Mouse (Mus musculus) megakaryocyte progenitor cell, adult 5-6 weeks (primary cell): ENCODE measurements around the gene Gm13088. TPM values are rescaled to one million over a fixed set of nuclear protein-coding genes. Genes with fewer than 3 reads are reported as not detected.
"Not testable (repeated sequence)": the region's sequence is repeated elsewhere in the genome, so short reads cannot be mapped to it uniquely, and the experiment has no call there.

Source experiments
- ATAC-seq: replicated peaks from 2 replicates; pipeline ENCODE4 v1.8.0; 2016; ENCODE audit warnings: mild to moderate bottlenecking, moderate TSS enrichment, inconsistent platforms; ENCODE audit not compliant: poor library complexity
- total RNA-seq, 2 experiments: library from RNA; stranded (forward) in 1 of 2; stranded (reverse) in 1 of 2; fragments of 157-497, 149-512 nt in 1 of 2; fragments of 200-1000 nt in 1 of 2; gene quantifications; 2 replicates each; pipeline versions ENCODE4 v1.2.3 to v1.2.4; 2015 to 2017

The Gm13088 gene
- total RNA-seq (2015) (not detected in 2 replicates), total RNA-seq (2017) (not detected in 2 replicates)

DNA sequence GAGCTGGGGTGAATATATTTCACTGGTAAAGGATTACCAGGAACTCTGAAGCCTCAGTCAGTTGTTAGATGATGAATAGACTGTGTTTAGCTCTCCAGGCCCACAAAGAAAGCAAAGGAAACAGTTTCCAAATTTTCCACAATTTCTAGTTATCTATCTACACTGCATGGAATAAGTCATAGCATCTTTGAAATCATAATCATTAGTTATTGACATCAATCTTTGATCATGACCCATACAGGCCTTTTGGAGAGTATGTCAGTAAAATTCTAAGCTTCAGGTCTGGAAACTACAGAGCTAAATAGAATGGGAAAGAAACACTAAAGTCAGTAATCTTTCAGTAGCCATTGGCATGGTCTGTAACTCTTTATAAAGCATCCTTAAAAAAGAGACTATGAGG lies at the start of gene Gm13088:
Gm13088 (minus strand) TSS at position 101 of the 400 bp plus-strand sequence.
- not testable (repeated sequence) for ATAC-seq

DNA sequence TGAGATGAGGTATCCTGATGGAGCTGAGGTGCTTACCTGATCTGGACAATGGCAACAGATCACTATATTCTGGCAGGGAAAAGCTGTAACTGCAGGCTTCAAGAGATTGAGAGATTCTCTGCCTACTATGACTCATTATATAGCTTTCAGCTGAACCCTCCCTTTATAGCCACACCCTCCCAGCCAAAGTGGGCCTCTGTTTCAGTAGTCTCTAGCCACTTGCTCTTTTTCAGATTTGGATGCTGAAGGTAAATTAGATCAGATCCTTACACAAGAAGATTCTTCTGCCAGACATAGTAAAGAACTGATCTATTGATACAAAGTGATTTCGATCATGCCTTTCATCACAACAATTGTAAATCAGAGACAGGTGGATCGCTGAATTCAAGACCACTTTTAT lies 45.6 kb upstream of the Gm13088 start, which contains the start of gene Gm13089:
Gm13089 (minus strand) TSS at position 101 of the 400 bp plus-strand sequence.
- ATAC-seq: no peak

DNA sequence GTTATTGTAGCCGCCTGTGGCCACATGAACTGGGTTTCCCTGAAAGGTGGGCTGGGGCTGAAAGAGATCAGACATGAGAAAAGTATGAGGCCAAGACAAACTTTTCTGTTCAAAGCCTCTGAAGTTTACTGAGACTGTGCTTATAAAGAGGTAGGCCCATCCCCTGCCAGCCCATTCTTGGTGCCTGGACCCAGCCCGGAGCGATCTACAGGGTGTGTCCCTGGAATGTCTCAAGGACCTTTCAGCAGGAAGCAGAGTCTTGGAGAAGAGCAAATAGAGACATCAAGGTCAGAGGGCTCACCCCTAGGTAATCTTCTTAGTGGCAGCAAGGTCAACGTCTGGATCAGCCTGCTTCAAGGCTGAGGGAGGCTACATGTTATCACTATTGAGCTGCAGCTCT lies 38.9 kb downstream of the Gm13088 start:
- ATAC-seq: not testable (repeated sequence)

DNA sequence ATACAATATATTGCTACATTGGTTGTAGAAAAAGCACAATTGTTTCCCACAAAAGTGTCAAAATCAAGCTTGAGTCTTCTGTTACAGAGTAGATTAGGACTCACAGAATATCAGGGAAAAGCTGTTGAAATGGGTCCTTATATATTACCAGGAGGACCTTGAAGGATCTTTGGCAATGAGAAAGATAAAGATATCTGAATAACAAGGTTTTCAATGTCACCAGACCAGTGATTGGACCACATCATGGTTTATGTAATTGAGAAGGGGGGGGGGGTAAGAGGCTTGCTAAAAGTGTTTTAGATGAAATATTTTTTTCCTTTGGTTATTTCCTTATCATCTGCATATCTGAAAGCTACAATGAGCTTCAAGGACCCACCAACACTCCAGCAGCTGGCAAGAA lies 42.3 kb downstream of the Gm13088 start, which contains the start of gene Gm13083:
Gm13083 (plus strand) TSS at position 301 of the 400 bp plus-strand sequence.
- ATAC-seq: not testable (repeated sequence)

DNA sequence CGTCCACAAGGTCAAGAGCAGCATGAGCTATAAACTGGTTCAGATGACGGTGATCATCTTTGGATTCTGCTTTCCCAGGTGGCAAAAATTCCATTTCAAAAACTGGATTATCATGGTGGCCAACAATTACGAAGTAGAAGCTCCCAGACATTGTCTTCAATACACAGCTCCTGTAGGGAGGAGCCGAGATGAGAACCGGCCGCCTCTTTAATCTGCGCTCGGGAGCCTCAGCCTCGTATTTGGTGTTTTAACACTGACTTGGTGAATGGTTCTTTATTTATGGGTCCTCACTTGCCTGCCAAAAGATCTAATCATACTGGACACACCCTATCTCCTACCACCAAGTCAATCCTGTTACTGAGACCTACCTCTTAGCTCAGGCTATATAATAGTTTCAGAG lies 45.1 kb downstream of the Gm13088 start:
- not testable (repeated sequence) for ATAC-seq

Other genes starting within 250 kb of the Gm13088 start
- gene Pramef8, start 244.8 kb downstream of the Gm13088 start, total RNA-seq (2015): 7.5 and 10.1 TPM in 2 replicates
- gene Pramef8, start 244.8 kb downstream of the Gm13088 start, total RNA-seq (2017): 7.7 and 10.2 TPM in 2 replicates
- not detected in 2 replicates for gene Oog4, start 206.9 kb downstream of the Gm13088 start, total RNA-seq (2015)
- not detected in 2 replicates for gene Oog4, start 206.9 kb downstream of the Gm13088 start, total RNA-seq (2017)
- gene Gm13043, start 145.9 kb downstream of the Gm13088 start, total RNA-seq (2015): not detected in 2 replicates
- gene Gm13043, start 145.9 kb downstream of the Gm13088 start, total RNA-seq (2017): not detected in 2 replicates
- gene Gm13040, start 121.3 kb downstream of the Gm13088 start, total RNA-seq (2015): not detected in 2 replicates
- gene Gm13040, start 121.3 kb downstream of the Gm13088 start, total RNA-seq (2017): not detected in 2 replicates
- gene BC080695, start 105.5 kb downstream of the Gm13088 start, total RNA-seq (2015): not detected in 2 replicates
- not detected in 2 replicates for gene BC080695, start 105.5 kb downstream of the Gm13088 start, total RNA-seq (2017)
- not detected in 2 replicates for gene Gm13057, start 105.5 kb downstream of the Gm13088 start, total RNA-seq (2015)
- not detected in 2 replicates for gene Gm13057, start 105.5 kb downstream of the Gm13088 start, total RNA-seq (2017)
- not detected in 2 replicates for gene Gm13083, start 42.2 kb downstream of the Gm13088 start, total RNA-seq (2015)
- gene Gm13083, start 42.2 kb downstream of the Gm13088 start, total RNA-seq (2017): not detected in 2 replicates
- gene Gm13089, start 45.5 kb upstream of the Gm13088 start, total RNA-seq (2015): not detected in 2 replicates
- not detected in 2 replicates for gene Gm13089, start 45.5 kb upstream of the Gm13088 start, total RNA-seq (2017)
- gene Gm13078, start 62.2 kb upstream of the Gm13088 start, total RNA-seq (2015): not detected in 2 replicates
- not detected in 2 replicates for gene Gm13078, start 62.2 kb upstream of the Gm13088 start, total RNA-seq (2017)
- not detected in 2 replicates for gene Gm13023, start 132.1 kb upstream of the Gm13088 start, total RNA-seq (2015)
- gene Gm13023, start 132.1 kb upstream of the Gm13088 start, total RNA-seq (2017): not detected in 2 replicates
- gene Gm13084, start 158.8 kb upstream of the Gm13088 start, total RNA-seq (2015): not detected in 2 replicates
- gene Gm13084, start 158.8 kb upstream of the Gm13088 start, total RNA-seq (2017): not detected in 2 replicates
- gene Gm13103, start 189.3 kb upstream of the Gm13088 start, total RNA-seq (2015): not detected in 2 replicates
- not detected in 2 replicates for gene Gm13103, start 189.3 kb upstream of the Gm13088 start, total RNA-seq (2017)
- not detected in 2 replicates for gene Pramef6, start 243.1 kb upstream of the Gm13088 start, total RNA-seq (2015)
- gene Pramef6, start 243.1 kb upstream of the Gm13088 start, total RNA-seq (2017): not detected in 2 replicates